Mouse (Mus musculus) lung, adult 2 months (tissue): ENCODE data around the gene Slc26a8.

Experiments used
- CTCF ChIP-seq: fragments of 200-500 bp; IDR thresholded peaks from 2 replicates; pipeline ENCODE4 v1.5.1; 2011; ENCODE audit warnings: mild to moderate bottlenecking, low read length, control low read depth; ENCODE audit not compliant: insufficient read depth
- POLR2A ChIP-seq: fragments of 200-500 bp; IDR thresholded peaks from 2 replicates; pipeline ENCODE4 v1.6.1; 2011; ENCODE audit warnings: low read depth, mild to moderate bottlenecking, control low read depth, low read length, borderline replicate concordance; ENCODE audit errors: extremely low read depth

- TF ChIP-seq POLR2A (no peak), CTCF (no peak)
Measured at GRCm38 (mm10) chr17:28684631-28685030, 5.4 kb downstream of the Slc26a8 start.
